Mouse (Mus musculus) forebrain, embryonic 11.5 days (tissue): ENCODE measurements around the gene Pcnx3. TPM values are rescaled to one million over a fixed set of nuclear protein-coding genes. Genes with fewer than 3 reads are reported as not detected.

Source experiments
- ATAC-seq: fragments of 200-750 bp; cut with Nextera tagmentation; replicated peaks from 2 replicates; pipeline ENCODE4 v1.8.0; 2017; ENCODE audit warnings: moderate TSS enrichment; ENCODE audit not compliant: low FRiP score
- DNase-seq: peaks from one replicate; pipeline ENCODE4 v3.0.0-alpha.2; 2017; ENCODE audit warnings: low spot score
- H3K27ac ChIP-seq: fragments of 300-500 bp; sonication (generic); 2 replicates; pipeline ENCODE4 v1.5.1; 2014; ENCODE audit warnings: low read depth, low read length
- H3K27me3 ChIP-seq: fragments of 300-500 bp; sonication (generic); 2 replicates; pipeline ENCODE4 v1.6.1; 2014; ENCODE audit warnings: mild to moderate bottlenecking, low read length, mixed read lengths; ENCODE audit not compliant: control insufficient read depth, insufficient read depth
- H3K36me3 ChIP-seq: fragments of 300-500 bp; sonication (generic); 2 replicates; pipeline ENCODE4 v1.6.1; 2014; ENCODE audit warnings: mild to moderate bottlenecking, low read length, moderate library complexity, mixed read lengths; ENCODE audit not compliant: control insufficient read depth, insufficient read depth
- H3K4me1 ChIP-seq: fragments of 300-500 bp; sonication (generic); replicated peaks from 2 replicates; pipeline ENCODE4 v1.6.1; 2014; ENCODE audit warnings: low read length, mixed read lengths; ENCODE audit not compliant: control insufficient read depth, insufficient read depth
- H3K4me2 ChIP-seq: fragments of 300-500 bp; sonication (generic); 2 replicates; pipeline ENCODE4 v1.6.1; 2014; ENCODE audit warnings: low read depth, mild to moderate bottlenecking, low read length, moderate library complexity, mixed read lengths; ENCODE audit not compliant: severe bottlenecking
- H3K4me3 ChIP-seq: fragments of 300-500 bp; sonication (generic); 2 replicates; pipeline ENCODE4 v1.5.1; 2014; ENCODE audit warnings: low read depth, low read length
- H3K9ac ChIP-seq: fragments of 300-500 bp; sonication (generic); 2 replicates; pipeline ENCODE4 v1.6.1; 2014; ENCODE audit warnings: low read length
- H3K9me3 ChIP-seq: fragments of 300-500 bp; sonication (generic); 2 replicates; pipeline ENCODE4 v1.6.1; 2016; ENCODE audit warnings: low read length, mixed read lengths; ENCODE audit not compliant: control insufficient read depth
- WGBS: fragments of 180-500 bp; shearing (Covaris S2); extraction: QIAGEN DNeasy Blood & Tissue Kit; methylation state at CpG from one replicate; pipeline ENCODE4 v1.1.7; 2014; 5-methylcytosine and 5-hydroxymethylcytosine counted together
- polyA plus RNA-seq: library from polyadenylated mRNA; unstranded; fragments of >200 nt; fragmentation: Nextera tagmentation; extraction: Ambion mirVana; gene quantifications from 2 replicates; pipeline ENCODE4 v1.2.1, GENCODE M21; 2014

Pcnx3 gene
- polyA plus RNA-seq, 1 experiment from 2014 or later: 34.1 TPM

GRCm38 (mm10) chr19:5715793-5716688 lies 27.3 kb upstream of the Pcnx3 start:
- H3K4me3 ChIP-seq: peak overlapping the region; percentile 15; the same call in 1 of the 2 replicates
- no peaks in the 10 kb centered on the region for H3K9me3 ChIP-seq
- WGBS: 12% methylated on average over 43 of the region's 43 CpGs
- H3K4me2 ChIP-seq: peak overlapping the region; percentile 42; the same call in 1 of the 2 replicates
- H3K4me1 ChIP-seq: peaks cover 6% of the 10 kb centered on the region; the same call in 1 of the 2 replicates
- ATAC-seq (peak; percentile 78), DNase-seq (peak; percentile 71)
- no peak overlapping the region for H3K27ac ChIP-seq
- no peaks in the 10 kb centered on the region for H3K27me3 ChIP-seq
- peak overlapping the region; percentile 29; the same call in 1 of the 2 replicates for H3K9ac ChIP-seq
- peaks cover 8% of the 10 kb centered on the region for H3K36me3 ChIP-seq

GRCm38 (mm10) chr19:5713730-5714129 lies 25.0 kb upstream of the Pcnx3 start:
- H3K4me1 ChIP-seq: peaks cover 6% of the 10 kb centered on the region; the same call in 1 of the 2 replicates
- no peak overlapping the region for H3K27ac ChIP-seq
- no peaks in the 10 kb centered on the region; the same call in 1 of the 2 replicates for H3K36me3 ChIP-seq
- no peaks in the 10 kb centered on the region for H3K9me3 ChIP-seq
- DNase-seq (no peak), ATAC-seq (no peak)
- H3K9ac ChIP-seq: no peak overlapping the region
- WGBS: 2% methylated on average over 2 of the region's 2 CpGs
- H3K4me3 ChIP-seq: no peak overlapping the region
- H3K27me3 ChIP-seq: no peaks in the 10 kb centered on the region
- no peak overlapping the region for H3K4me2 ChIP-seq

DNA sequence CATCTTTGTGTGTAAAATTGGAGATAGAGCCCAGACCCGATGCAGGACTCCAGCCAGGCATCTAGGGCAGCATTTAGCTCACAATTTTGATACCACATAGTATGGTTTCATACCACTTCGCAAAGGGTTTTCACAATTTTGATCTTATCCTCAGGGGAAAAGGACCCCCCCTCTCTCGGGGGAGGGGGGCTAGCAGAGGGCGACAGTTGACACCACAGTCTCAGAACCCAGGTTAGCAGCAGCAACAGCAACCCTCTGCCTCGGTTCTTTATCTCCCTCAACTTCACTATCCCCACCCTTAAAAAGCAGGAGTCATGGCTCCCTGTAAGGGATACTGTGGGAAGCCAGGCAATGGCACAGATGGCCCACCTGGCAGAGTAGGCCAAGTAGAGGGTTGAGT lies 24.5 kb upstream of the Pcnx3 start:
- H3K27ac ChIP-seq: no peak overlapping the region
- H3K4me2 ChIP-seq: no peak overlapping the region
- no peak for DNase-seq
- H3K36me3 ChIP-seq: no peaks in the 10 kb centered on the region; the same call in 1 of the 2 replicates
- 76% methylated on average over 5 of the region's 5 CpGs for WGBS
- H3K27me3 ChIP-seq: no peaks in the 10 kb centered on the region
- H3K9ac ChIP-seq: no peak overlapping the region
- H3K4me3 ChIP-seq: no peak overlapping the region
- ATAC-seq: no peak
- H3K9me3 ChIP-seq: no peaks in the 10 kb centered on the region
- peaks cover 6% of the 10 kb centered on the region; the same call in 1 of the 2 replicates for H3K4me1 ChIP-seq

- Histone ChIP-seq H3K4me3 (no peak overlapping the region), H3K4me1 (peaks cover 6% of the 10 kb centered on the region; the same call in 1 of the 2 replicates), H3K27ac (no peak overlapping the region), H3K27me3 (no peaks in the 10 kb centered on the region), H3K4me2 (no peak overlapping the region), H3K9ac (no peak overlapping the region), H3K36me3 (no peaks in the 10 kb centered on the region; the same call in 1 of the 2 replicates), H3K9me3 (no peaks in the 10 kb centered on the region)
- WGBS: 91% methylated on average over 14 of the region's 14 CpGs
- ATAC-seq: no peak
- DNase-seq: no peak
Measured at GRCm38 (mm10) chr19:5711907-5712460, 23.3 kb upstream of the Pcnx3 start.

DNA sequence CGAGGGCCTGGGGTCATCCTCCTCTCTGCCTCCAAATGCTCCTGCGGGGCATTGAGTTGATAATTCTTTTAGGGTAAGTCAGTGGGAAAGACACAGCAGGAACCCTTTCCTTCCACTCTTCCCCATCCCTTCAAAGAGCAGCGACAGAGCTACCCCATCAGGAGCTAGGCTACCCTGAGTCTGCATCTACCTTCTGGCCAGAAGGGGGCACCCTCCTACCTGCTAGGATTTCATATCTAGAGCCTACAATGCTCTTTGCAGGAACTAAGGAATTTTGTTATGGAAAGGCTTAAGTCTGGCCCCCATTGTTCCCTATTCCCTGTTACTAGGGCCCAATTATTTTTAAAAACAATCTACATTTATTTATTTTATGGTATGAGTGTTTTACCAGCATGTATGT lies 22.5 kb upstream of the Pcnx3 start:
- Histone ChIP-seq H3K4me3 (no peak overlapping the region), H3K27me3 (no peaks in the 10 kb centered on the region), H3K9ac (no peak overlapping the region), H3K4me2 (no peak overlapping the region), H3K9me3 (no peaks in the 10 kb centered on the region), H3K27ac (no peak overlapping the region), H3K36me3 (no peaks in the 10 kb centered on the region; the same call in 1 of the 2 replicates), H3K4me1 (peaks cover 3% of the 10 kb centered on the region; the same call in 1 of the 2 replicates)
- ATAC-seq (no peak), DNase-seq (no peak)
- WGBS: 10% methylated on average over 3 of the region's 3 CpGs

GRCm38 (mm10) chr19:5710581-5710980 lies 21.9 kb upstream of the Pcnx3 start:
- H3K27ac ChIP-seq: no peak overlapping the region
- H3K4me2 ChIP-seq: no peak overlapping the region
- ATAC-seq (no peak), DNase-seq (no peak)
- peaks cover under 1% of the 10 kb centered on the region; the same call in 1 of the 2 replicates for H3K4me1 ChIP-seq
- no peaks in the 10 kb centered on the region; the same call in 1 of the 2 replicates for H3K36me3 ChIP-seq
- H3K27me3 ChIP-seq: no peaks in the 10 kb centered on the region
- no peak overlapping the region for H3K9ac ChIP-seq
- H3K9me3 ChIP-seq: no peaks in the 10 kb centered on the region
- 78% methylated on average over 7 of the region's 8 CpGs for WGBS
- no peak overlapping the region for H3K4me3 ChIP-seq

GRCm38 (mm10) chr19:5710068-5710467 lies 21.4 kb upstream of the Pcnx3 start:
- whole genome bisulfite sequencing: 95% methylated on average over 6 of the region's 6 CpGs
- H3K27me3 ChIP-seq: no peaks in the 10 kb centered on the region
- H3K4me2 ChIP-seq: no peak overlapping the region
- H3K27ac ChIP-seq: no peak overlapping the region
- H3K36me3 ChIP-seq: no peaks in the 10 kb centered on the region; the same call in 1 of the 2 replicates
- ATAC-seq (no peak), DNase-seq (no peak)
- no peaks in the 10 kb centered on the region for H3K4me1 ChIP-seq
- H3K4me3 ChIP-seq: no peak overlapping the region
- H3K9me3 ChIP-seq: no peaks in the 10 kb centered on the region
- no peak overlapping the region for H3K9ac ChIP-seq

DNA sequence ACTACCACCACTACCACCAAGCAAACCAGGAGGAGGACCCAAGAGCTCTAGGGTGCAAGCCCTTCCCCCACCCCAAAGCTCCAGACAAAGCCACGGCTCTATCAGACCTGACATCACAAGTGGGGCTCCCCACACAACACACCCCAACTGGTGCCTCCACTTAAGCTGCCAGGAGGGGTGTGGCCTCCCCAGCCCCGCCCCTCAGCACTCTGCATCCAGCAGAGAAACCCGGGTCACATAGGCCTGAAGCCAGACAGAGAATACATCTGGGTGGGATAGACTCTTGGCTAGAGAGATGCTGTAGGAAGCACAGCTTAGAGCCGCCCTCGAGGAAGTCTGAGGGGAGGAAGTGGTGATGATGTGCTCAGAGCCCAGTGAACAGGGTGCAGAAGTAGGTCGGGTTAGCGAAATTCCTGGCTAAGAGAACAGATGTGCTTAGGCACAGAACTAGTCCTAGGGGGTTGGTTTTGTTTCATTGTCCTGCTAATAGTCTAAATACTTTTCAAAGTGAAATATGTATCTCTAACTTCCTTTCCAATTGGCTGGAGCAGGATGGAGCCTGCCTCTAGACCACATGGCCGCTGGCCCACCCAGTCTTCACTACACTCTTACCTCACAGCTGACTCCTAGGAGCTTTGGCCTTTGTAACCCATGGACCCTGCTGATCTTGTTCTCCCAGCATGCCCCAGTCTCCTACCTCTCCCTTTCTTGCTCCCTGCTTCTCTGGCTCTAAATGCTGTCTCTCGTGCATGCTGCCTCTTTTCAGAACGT lies 16.3 kb upstream of the Pcnx3 start:
- WGBS: 41% methylated on average over 10 of the region's 10 CpGs
- Histone ChIP-seq H3K27me3 (no peaks in the 10 kb centered on the region), H3K9ac (no peak overlapping the region), H3K4me3 (no peak overlapping the region), H3K36me3 (no peaks in the 10 kb centered on the region; the same call in 1 of the 2 replicates), H3K4me1 (no peaks in the 10 kb centered on the region), H3K4me2 (no peak overlapping the region), H3K27ac (no peak overlapping the region), H3K9me3 (no peaks in the 10 kb centered on the region)
- DNase-seq (no peak), ATAC-seq (no peak)
